Mouse (Mus musculus): ENCODE measurements around the gene Rnf43. TPM values are rescaled to one million over a fixed set of nuclear protein-coding genes. Genes with fewer than 3 reads are reported as not detected.

Rnf43 gene
- polyA plus RNA-seq, 1 experiment, result 19.6 TPM

GRCm38 (mm10) chr11:87761181-87761721, 98.7 kb downstream of the Rnf43 start:
- 68% methylated on average over 11 of the region's 11 CpGs for WGBS
- peaks cover 3% of the 10 kb centered on the region for H3K4me1 ChIP-seq (ENCODE audit: control insufficient read depth, insufficient read depth, insufficient read length, low read length)
- H3K27me3 ChIP-seq (ENCODE audit: control insufficient read depth, insufficient read depth, low read length), result peaks cover 36% of the 10 kb centered on the region
- H3K27ac ChIP-seq (ENCODE audit: insufficient read depth, low read depth, low read length), result no peak overlapping the region
- TF ChIP-seq POLR2A (IDR thresholded peaks at IDR 0.05; ENCODE audit: low read depth, low read length) (no peak), CTCF (IDR thresholded peaks at IDR 0.05; ENCODE audit: extremely low read depth, insufficient read length, insufficient replicate concordance, low read depth, low read length) (no peak)
- H3K36me3 ChIP-seq (ENCODE audit: control insufficient read depth, insufficient read depth, low read length), result 0 out of 2 replicates have a peak, but pooled peaks cover 6% of the 10 kb centered on the region
- H3K4me3 ChIP-seq (ENCODE audit: low read depth, low read length), result no peak overlapping the region

- Histone ChIP-seq H3K27ac (ENCODE audit: insufficient read depth, low read depth, low read length) (no peak overlapping the region), H3K4me3 (ENCODE audit: low read depth, low read length) (no peak overlapping the region), H3K36me3 (ENCODE audit: control insufficient read depth, insufficient read depth, low read length) (0 out of 2 replicates have a peak, but pooled peaks cover 1% of the 10 kb centered on the region), H3K27me3 (ENCODE audit: control insufficient read depth, insufficient read depth, low read length) (peaks cover 36% of the 10 kb centered on the region), H3K4me1 (ENCODE audit: control insufficient read depth, insufficient read depth, insufficient read length, low read length) (peaks cover 3% of the 10 kb centered on the region)
- 83% methylated on average over 14 of the region's 14 CpGs for WGBS
- TF ChIP-seq CTCF (IDR thresholded peaks at IDR 0.05; ENCODE audit: extremely low read depth, insufficient read length, insufficient replicate concordance, low read depth, low read length), result no peak
- no peak for TF ChIP-seq POLR2A (IDR thresholded peaks at IDR 0.05; ENCODE audit: low read depth, low read length)
These were observed 99.5 kb downstream of the Rnf43 start for GRCm38 (mm10) chr11:87761806-87762701.

- WGBS, result 68% methylated on average over 12 of the region's 12 CpGs
- Histone ChIP-seq H3K4me3 (ENCODE audit: low read depth, low read length) (no peak overlapping the region), H3K36me3 (ENCODE audit: control insufficient read depth, insufficient read depth, low read length) (no peaks in the 10 kb centered on the region), H3K27ac (ENCODE audit: insufficient read depth, low read depth, low read length) (no peak overlapping the region), H3K27me3 (ENCODE audit: control insufficient read depth, insufficient read depth, low read length) (peaks cover 36% of the 10 kb centered on the region), H3K4me1 (ENCODE audit: control insufficient read depth, insufficient read depth, insufficient read length, low read length) (peaks cover 3% of the 10 kb centered on the region)
- no peak for TF ChIP-seq CTCF (IDR thresholded peaks at IDR 0.05; ENCODE audit: extremely low read depth, insufficient read length, insufficient replicate concordance, low read depth, low read length)
These were observed 100.3 kb downstream of the Rnf43 start for GRCm38 (mm10) chr11:87762702-87763385.

- H3K4me1 ChIP-seq (ENCODE audit: control insufficient read depth, insufficient read depth, insufficient read length, low read length), result peaks cover 3% of the 10 kb centered on the region
- no peak overlapping the region for H3K27ac ChIP-seq (ENCODE audit: insufficient read depth, low read depth, low read length)
- TF ChIP-seq CTCF (IDR thresholded peaks at IDR 0.05; ENCODE audit: extremely low read depth, insufficient read length, insufficient replicate concordance, low read depth, low read length) (no peak), POLR2A (IDR thresholded peaks at IDR 0.05; ENCODE audit: low read depth, low read length) (no peak)
- no peaks in the 10 kb centered on the region for H3K36me3 ChIP-seq (ENCODE audit: control insufficient read depth, insufficient read depth, low read length)
- H3K4me3 ChIP-seq (ENCODE audit: low read depth, low read length), result peak overlapping the region; percentile 48
- WGBS, result 7% methylated on average over 17 of the region's 17 CpGs
- H3K27me3 ChIP-seq (ENCODE audit: control insufficient read depth, insufficient read depth, low read length), result peaks cover 36% of the 10 kb centered on the region
These were observed 101.0 kb downstream of the Rnf43 start for GRCm38 (mm10) chr11:87763511-87763987.

GRCm38 (mm10) chr11:87763988-87764876, 101.7 kb downstream of the Rnf43 start:
- Histone ChIP-seq H3K27ac (ENCODE audit: insufficient read depth, low read depth, low read length) (no peak overlapping the region), H3K4me1 (ENCODE audit: control insufficient read depth, insufficient read depth, insufficient read length, low read length) (peaks cover 3% of the 10 kb centered on the region), H3K36me3 (ENCODE audit: control insufficient read depth, insufficient read depth, low read length) (no peaks in the 10 kb centered on the region), H3K27me3 (ENCODE audit: control insufficient read depth, insufficient read depth, low read length) (peaks cover 36% of the 10 kb centered on the region), H3K4me3 (ENCODE audit: low read depth, low read length) (peak overlapping the region; percentile 48)
- WGBS, result 1% methylated on average over 65 of the region's 65 CpGs
- TF ChIP-seq POLR2A (IDR thresholded peaks at IDR 0.05; ENCODE audit: low read depth, low read length), result no peak
- TF ChIP-seq CTCF (IDR thresholded peaks at IDR 0.05; ENCODE audit: extremely low read depth, insufficient read length, insufficient replicate concordance, low read depth, low read length), result no peak

GRCm38 (mm10) chr11:87768745-87769144, 106.2 kb downstream of the Rnf43 start:
- 90% methylated on average over 4 of the region's 4 CpGs for WGBS
- no peak overlapping the region for H3K4me3 ChIP-seq (ENCODE audit: low read depth, low read length)
- no peak for TF ChIP-seq CTCF (IDR thresholded peaks at IDR 0.05; ENCODE audit: extremely low read depth, insufficient read length, insufficient replicate concordance, low read depth, low read length)
- no peak for TF ChIP-seq POLR2A (IDR thresholded peaks at IDR 0.05; ENCODE audit: low read depth, low read length)
- no peaks in the 10 kb centered on the region for H3K36me3 ChIP-seq (ENCODE audit: control insufficient read depth, insufficient read depth, low read length)
- no peak overlapping the region for H3K27ac ChIP-seq (ENCODE audit: insufficient read depth, low read depth, low read length)
- 0 out of 2 replicates have a peak, but pooled peaks cover 3% of the 10 kb centered on the region for H3K4me1 ChIP-seq (ENCODE audit: control insufficient read depth, insufficient read depth, insufficient read length, low read length)
- peaks cover 14% of the 10 kb centered on the region for H3K27me3 ChIP-seq (ENCODE audit: control insufficient read depth, insufficient read depth, low read length)
